Mouse (Mus musculus) spleen, adult 2 months (tissue): ENCODE data around the gene Pcbp4. TPM values are rescaled to one million over a fixed set of nuclear protein-coding genes. Genes with fewer than 3 reads are reported as not detected.

Experiments
- DNase-seq, 2 experiments: peaks; one replicate each; pipeline versions ENCODE4 v3.0.0 to v3.0.0-alpha.2; 2012 to 2021; ENCODE audit warnings: low spot score in 2 of 2, low read depth in 1 of 2
- H3K27ac ChIP-seq: fragments of 200-500 bp; 2 replicates; pipeline ENCODE4 v1.5.1; 2012; ENCODE audit warnings: low read length, inconsistent platforms; ENCODE audit not compliant: insufficient read depth
- H3K27me3 ChIP-seq: fragments of 200-500 bp; 2 replicates; pipeline ENCODE4 v1.6.1; 2012; ENCODE audit warnings: mild to moderate bottlenecking, moderate library complexity, low read length, inconsistent platforms; ENCODE audit not compliant: control insufficient read depth, insufficient read depth
- H3K36me3 ChIP-seq: fragments of 200-500 bp; 2 replicates; pipeline ENCODE4 v1.6.1; 2012; ENCODE audit warnings: mild to moderate bottlenecking, low read length, inconsistent platforms; ENCODE audit not compliant: control insufficient read depth, insufficient read depth
- H3K4me1 ChIP-seq: fragments of 200-500 bp; 2 replicates; pipeline ENCODE4 v1.6.1; 2011; ENCODE audit warnings: inconsistent platforms; ENCODE audit not compliant: control insufficient read depth, insufficient read depth, insufficient read length
- H3K4me3 ChIP-seq: fragments of 200-500 bp; 2 replicates; pipeline ENCODE4 v1.5.1; 2011; ENCODE audit warnings: mild to moderate bottlenecking, inconsistent platforms; ENCODE audit not compliant: insufficient read depth, insufficient read length; ENCODE audit errors: extremely low read depth
- CTCF ChIP-seq: fragments of 200-500 bp; IDR thresholded peaks from 2 replicates; pipeline ENCODE4 v1.5.1; 2011; ENCODE audit warnings: mild to moderate bottlenecking, inconsistent platforms; ENCODE audit not compliant: insufficient read depth, insufficient read length, insufficient replicate concordance; ENCODE audit errors: extremely low read depth
- POLR2A ChIP-seq: fragments of 200-500 bp; IDR thresholded peaks from 2 replicates; pipeline ENCODE4 v1.6.1; 2011; ENCODE audit warnings: low read depth, low read length, inconsistent platforms
- WGBS: fragments of 180-500 bp; shearing (Covaris S2); methylation state at CpG from one replicate; pipeline ENCODE4 v1.1.7; 2018; 5-methylcytosine and 5-hydroxymethylcytosine counted together
- polyA plus RNA-seq: library from polyadenylated mRNA; depleted of rRNA; stranded (reverse); fragments of >200 nt; gene quantifications from 2 replicates; pipeline ENCODE4 v1.2.3, GENCODE M21; 2012; rRNA removed

The Pcbp4 gene
- polyA plus RNA-seq, 1 experiment, result 15.8 TPM

- H3K4me3 ChIP-seq, result no peak within 1 kb of the TSS
- no peak for TF ChIP-seq POLR2A
- TF ChIP-seq CTCF, result no peak
- 86% methylated on average over 6 of the region's 6 CpGs for WGBS
- no peak within 1 kb of the TSS for H3K27ac ChIP-seq
- H3K4me1 ChIP-seq, result no peaks in the 10 kb centered on the region
- no peaks in the 10 kb centered on the region for H3K27me3 ChIP-seq
- H3K36me3 ChIP-seq, result no peaks in the 10 kb centered on the region
- DNase-seq, result no peak
These were observed 46.6 kb downstream of the Pcbp4 start, which contains the start of gene Iqcf1 for GRCm38 (mm10) chr9:106499667-106500066. Gene Iqcf1 (plus strand): TSS chr9:106499967.

- no peak for TF ChIP-seq CTCF
- TF ChIP-seq POLR2A, result no peak
- WGBS, result 91% methylated on average over 22 of the region's 22 CpGs
- H3K4me1 ChIP-seq, result no peaks in the 10 kb centered on the region
These were observed 48.8 kb downstream of the Pcbp4 start for GRCm38 (mm10) chr9:106501846-106502245.

GRCm38 (mm10) chr9:106504246-106504645 lies 51.2 kb downstream of the Pcbp4 start:
- no peaks in the 10 kb centered on the region for H3K27me3 ChIP-seq
- WGBS, result 86% methylated on average over 6 of the region's 6 CpGs
- no peak overlapping the region for H3K27ac ChIP-seq
- no peak overlapping the region for H3K4me3 ChIP-seq
- no peaks in the 10 kb centered on the region for H3K36me3 ChIP-seq
- no peak for DNase-seq
- no peaks in the 10 kb centered on the region for H3K4me1 ChIP-seq
- TF ChIP-seq POLR2A (no peak), CTCF (no peak)

More at GRCm38 (mm10) chr9:106501846-106502245, 48.8 kb downstream of the Pcbp4 start:
- Histone ChIP-seq H3K4me3 (no peak overlapping the region), H3K27me3 (no peaks in the 10 kb centered on the region), H3K27ac (no peak overlapping the region), H3K36me3 (no peaks in the 10 kb centered on the region)
- DNase-seq, result no peak

GRCm38 (mm10) chr9:106509356-106509755 lies 56.3 kb downstream of the Pcbp4 start:
- no peak overlapping the region for H3K4me3 ChIP-seq
- H3K27me3 ChIP-seq, result no peaks in the 10 kb centered on the region
- H3K36me3 ChIP-seq, result no peaks in the 10 kb centered on the region
- no peaks in the 10 kb centered on the region for H3K4me1 ChIP-seq
- DNase-seq, result no peak
- WGBS, result 93% methylated on average over 10 of the region's 10 CpGs
- TF ChIP-seq POLR2A, result no peak
- TF ChIP-seq CTCF, result no peak
- no peak overlapping the region for H3K27ac ChIP-seq

GRCm38 (mm10) chr9:106512729-106513450 lies 59.8 kb downstream of the Pcbp4 start:
- TF ChIP-seq CTCF (no peak), POLR2A (no peak)
- no peak for DNase-seq
- H3K4me3 ChIP-seq, result no peak overlapping the region
- H3K4me1 ChIP-seq, result no peaks in the 10 kb centered on the region
- H3K27ac ChIP-seq, result no peak overlapping the region
- H3K36me3 ChIP-seq, result no peaks in the 10 kb centered on the region
- 41% methylated on average over 13 of the region's 13 CpGs for WGBS
- H3K27me3 ChIP-seq, result no peaks in the 10 kb centered on the region

- Histone ChIP-seq H3K36me3 (no peaks in the 10 kb centered on the region), H3K4me3 (no peak overlapping the region), H3K4me1 (no peaks in the 10 kb centered on the region), H3K27me3 (no peaks in the 10 kb centered on the region), H3K27ac (no peak overlapping the region)
- TF ChIP-seq CTCF (no peak), POLR2A (no peak)
- DNase-seq, result no peak
- 76% methylated on average over 6 of the region's 6 CpGs for WGBS
These were observed 60.5 kb downstream of the Pcbp4 start for GRCm38 (mm10) chr9:106513566-106513965.

Other genes with a start within 250 kb of the Pcbp4 start
- 65.3 and 90.7 TPM in 2 replicates for gene Tlr9, start 230.7 kb upstream of the Pcbp4 start, polyA plus RNA-seq
- 29.6 and 39.5 TPM in 2 replicates for gene Alas1, start 204.6 kb upstream of the Pcbp4 start, polyA plus RNA-seq
- gene Poc1a, start 172.2 kb upstream of the Pcbp4 start, polyA plus RNA-seq, result 6.8 and 8.4 TPM in 2 replicates
- 73.1 and 93.2 TPM in 2 replicates for gene Dusp7, start 84.7 kb upstream of the Pcbp4 start, polyA plus RNA-seq
- 365 and 397 TPM in 2 replicates for gene Rpl29, start 23.8 kb upstream of the Pcbp4 start, polyA plus RNA-seq
- gene Acy1, start 15.0 kb upstream of the Pcbp4 start, polyA plus RNA-seq, result 7.7 and 9.2 TPM in 2 replicates
- gene Abhd14b, start 5.8 kb upstream of the Pcbp4 start, polyA plus RNA-seq, result 14.6 and 16.7 TPM in 2 replicates
- 11.5 and 12.7 TPM in 2 replicates for gene Abhd14a, start 5.6 kb upstream of the Pcbp4 start, polyA plus RNA-seq
- gene Gpr62, start 12.6 kb downstream of the Pcbp4 start, polyA plus RNA-seq, result 0.28 and 0.66 TPM in 2 replicates
- gene Rrp9, start 22.7 kb downstream of the Pcbp4 start, polyA plus RNA-seq, result 33.9 and 36.8 TPM in 2 replicates
- gene Parp3, start 23.7 kb downstream of the Pcbp4 start, polyA plus RNA-seq, result 43.3 and 57.9 TPM in 2 replicates
- not detected in 2 replicates for gene Iqcf1, start 46.7 kb downstream of the Pcbp4 start, polyA plus RNA-seq
- not detected in 2 replicates for gene Iqcf5, start 61.3 kb downstream of the Pcbp4 start, polyA plus RNA-seq
- not detected in 2 replicates for gene Iqcf3, start 108.3 kb downstream of the Pcbp4 start, polyA plus RNA-seq
- gene Iqcf4, start 117.7 kb downstream of the Pcbp4 start, polyA plus RNA-seq, result not detected in 2 replicates
- not detected in 2 replicates for gene Iqcf6, start 173.3 kb downstream of the Pcbp4 start, polyA plus RNA-seq
- 0.06 TPM in 1 of 2 replicates, not detected in the other for gene Grm2, start 202.8 kb downstream of the Pcbp4 start, polyA plus RNA-seq
- gene Tex264, start 232.6 kb downstream of the Pcbp4 start, polyA plus RNA-seq, result 43.5 and 46.5 TPM in 2 replicates